Mouse (Mus musculus): ENCODE measurements around the gene Slc25a22. TPM values are rescaled to one million over a fixed set of nuclear protein-coding genes. Genes with fewer than 3 reads are reported as not detected.

Gene Slc25a22
- polyA plus RNA-seq, 1 experiment from 2014 or later, result 30.9 TPM

Other genes with a start within 250 kb of the Slc25a22 start
- gene Hras, start 243.9 kb downstream of the Slc25a22 start, polyA plus RNA-seq (2015; fragmentation: Nextera tagmentation; extraction: Ambion mirVana), result 180 and 183 TPM in 2 replicates
- 11.2 and 14.7 TPM in 2 replicates for gene Lrrc56, start 243.7 kb downstream of the Slc25a22 start, polyA plus RNA-seq (2015; fragmentation: Nextera tagmentation; extraction: Ambion mirVana)
- 2.3 and 3.6 TPM in 2 replicates for gene Lmntd2, start 223.8 kb downstream of the Slc25a22 start, polyA plus RNA-seq (2015; fragmentation: Nextera tagmentation; extraction: Ambion mirVana)
- 55.3 and 56.3 TPM in 2 replicates for gene Rassf7, start 222.0 kb downstream of the Slc25a22 start, polyA plus RNA-seq (2015; fragmentation: Nextera tagmentation; extraction: Ambion mirVana)
- 68.7 and 73.2 TPM in 2 replicates for gene Phrf1, start 209.1 kb downstream of the Slc25a22 start, polyA plus RNA-seq (2015; fragmentation: Nextera tagmentation; extraction: Ambion mirVana)
- gene Irf7, start 171.4 kb downstream of the Slc25a22 start, polyA plus RNA-seq (2015; fragmentation: Nextera tagmentation; extraction: Ambion mirVana), result 4.1 and 5.1 TPM in 2 replicates
- 0.19 TPM in 1 of 2 replicates, not detected in the other for gene Cdhr5, start 161.1 kb downstream of the Slc25a22 start, polyA plus RNA-seq (2015; fragmentation: Nextera tagmentation; extraction: Ambion mirVana)
- 5.3 TPM in 2 replicates for gene Sct, start 158.8 kb downstream of the Slc25a22 start, polyA plus RNA-seq (2015; fragmentation: Nextera tagmentation; extraction: Ambion mirVana)
- 0.76 and 1.1 TPM in 2 replicates for gene Drd4, start 145.9 kb downstream of the Slc25a22 start, polyA plus RNA-seq (2015; fragmentation: Nextera tagmentation; extraction: Ambion mirVana)
- 73.5 and 82.0 TPM in 2 replicates for gene Deaf1, start 110.2 kb downstream of the Slc25a22 start, polyA plus RNA-seq (2015; fragmentation: Nextera tagmentation; extraction: Ambion mirVana)
- 42.2 and 47.4 TPM in 2 replicates for gene Tmem80, start 110.2 kb downstream of the Slc25a22 start, polyA plus RNA-seq (2015; fragmentation: Nextera tagmentation; extraction: Ambion mirVana)
- 36.1 and 40.5 TPM in 2 replicates for gene Eps8l2, start 99.0 kb downstream of the Slc25a22 start, polyA plus RNA-seq (2015; fragmentation: Nextera tagmentation; extraction: Ambion mirVana)
- 278 and 280 TPM in 2 replicates for gene Taldo1, start 45.7 kb downstream of the Slc25a22 start, polyA plus RNA-seq (2015; fragmentation: Nextera tagmentation; extraction: Ambion mirVana)
- gene Gatd1, start 23.8 kb downstream of the Slc25a22 start, polyA plus RNA-seq (2015; fragmentation: Nextera tagmentation; extraction: Ambion mirVana), result 63.8 and 67.6 TPM in 2 replicates
- gene Cend1, start 8.4 kb downstream of the Slc25a22 start, polyA plus RNA-seq (2015; fragmentation: Nextera tagmentation; extraction: Ambion mirVana), result 3.1 and 5.3 TPM in 2 replicates
- gene Pidd1, start 6.1 kb upstream of the Slc25a22 start, polyA plus RNA-seq (2015; fragmentation: Nextera tagmentation; extraction: Ambion mirVana), result 13.5 and 14.7 TPM in 2 replicates
- 1,341 and 1,344 TPM in 2 replicates for gene Rplp2, start 9.5 kb upstream of the Slc25a22 start, polyA plus RNA-seq (2015; fragmentation: Nextera tagmentation; extraction: Ambion mirVana)
- gene Pnpla2, start 17.3 kb upstream of the Slc25a22 start, polyA plus RNA-seq (2015; fragmentation: Nextera tagmentation; extraction: Ambion mirVana), result 22.2 and 27.9 TPM in 2 replicates
- gene Cracr2b, start 23.2 kb upstream of the Slc25a22 start, polyA plus RNA-seq (2015; fragmentation: Nextera tagmentation; extraction: Ambion mirVana), result 21.6 and 26.9 TPM in 2 replicates
- 23.9 and 26.5 TPM in 2 replicates for gene Cd151, start 29.5 kb upstream of the Slc25a22 start, polyA plus RNA-seq (2015; fragmentation: Nextera tagmentation; extraction: Ambion mirVana)
- gene Polr2l, start 37.2 kb upstream of the Slc25a22 start, polyA plus RNA-seq (2015; fragmentation: Nextera tagmentation; extraction: Ambion mirVana), result 63.9 and 66.4 TPM in 2 replicates
- 60.8 and 67.9 TPM in 2 replicates for gene Tspan4, start 37.3 kb upstream of the Slc25a22 start, polyA plus RNA-seq (2015; fragmentation: Nextera tagmentation; extraction: Ambion mirVana)
- gene Chid1, start 102.0 kb upstream of the Slc25a22 start, polyA plus RNA-seq (2015; fragmentation: Nextera tagmentation; extraction: Ambion mirVana), result 43.9 and 47.3 TPM in 2 replicates
- 77.0 and 81.9 TPM in 2 replicates for gene Ap2a2, start 124.3 kb upstream of the Slc25a22 start, polyA plus RNA-seq (2015; fragmentation: Nextera tagmentation; extraction: Ambion mirVana)
- 0.21 and 0.22 TPM in 2 replicates for gene Muc6, start 217.4 kb upstream of the Slc25a22 start, polyA plus RNA-seq (2015; fragmentation: Nextera tagmentation; extraction: Ambion mirVana)

Measured in embryonic facial prominence, embryonic 15.5 days (tissue).